Mouse (Mus musculus): Measurements from ENCODE around the gene Esf1. TPM values are rescaled to one million over a fixed set of nuclear protein-coding genes. Genes with fewer than 3 reads are reported as not detected.
"Not testable (repeated sequence)": the region's sequence is repeated elsewhere in the genome, so short reads cannot be mapped to it uniquely, and the experiment has no call there.

Esf1 gene
- total and polyA plus RNA-seq, 3 experiments = 27.3 to 73.2 (median 41.8) TPM

DNA sequence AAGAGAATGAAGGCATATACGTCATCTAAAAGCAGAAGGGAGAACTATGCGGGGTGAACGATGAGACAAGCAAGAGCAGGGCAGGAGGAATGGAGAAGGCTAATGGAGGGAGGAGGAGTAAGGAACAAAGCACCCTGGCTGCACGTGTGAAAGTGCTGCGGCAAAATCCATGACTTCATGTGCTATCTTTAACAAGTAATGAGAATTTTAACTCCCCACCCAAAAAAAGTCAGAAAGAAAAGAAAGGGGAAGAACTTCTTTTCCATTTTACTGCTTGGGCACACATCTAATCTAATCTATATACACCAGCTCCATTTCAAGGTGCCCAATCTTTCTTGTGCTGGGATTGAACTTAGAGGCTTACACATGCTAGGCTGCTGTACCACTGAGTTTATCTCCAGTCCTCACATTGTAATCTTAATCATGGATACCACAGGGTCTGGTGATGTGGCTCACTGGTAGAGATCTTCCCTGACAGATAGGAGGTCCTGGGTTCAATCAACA lies 7.0 kb downstream of the Esf1 start:
- no peak overlapping the region for H3K9ac ChIP-seq (ENCODE audit: insufficient read depth, low read depth)
- no peak overlapping the region for H3K27ac ChIP-seq (ENCODE audit: insufficient read depth, low read depth)
- DNase-seq (ENCODE audit: extremely low read depth) = no peak

DNA sequence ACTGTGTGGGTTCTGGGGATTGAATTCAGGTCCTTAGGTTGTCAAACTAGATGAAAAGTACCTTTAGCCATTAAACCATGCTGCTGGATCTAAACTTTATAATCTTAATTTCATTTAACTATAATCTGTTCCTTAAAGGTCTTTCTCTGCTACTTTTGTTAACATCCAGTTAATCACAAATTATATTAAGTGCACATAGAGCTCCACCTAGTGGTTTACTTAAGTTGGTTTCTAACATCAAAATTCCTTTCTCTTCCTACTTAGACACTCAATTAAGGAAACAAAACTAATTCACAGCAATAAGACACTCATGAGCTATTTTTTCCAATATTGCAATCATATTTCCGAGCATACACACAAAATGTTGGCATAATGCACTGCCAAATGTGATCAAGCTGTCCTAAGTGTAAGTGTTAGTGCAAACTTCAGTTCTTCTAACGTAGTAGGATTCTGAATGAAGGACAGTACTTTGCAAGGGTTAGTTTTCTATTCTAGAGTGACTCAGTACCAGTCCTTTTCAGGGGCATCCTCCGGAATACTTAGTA lies 11.1 kb downstream of the Esf1 start:
- peaks cover 40 to 81% of the 10 kb centered on the region in 2 experiments for H3K36me3 ChIP-seq (replicated peaks in 1 of 2; ENCODE audit: control insufficient read depth in 1 of 2, insufficient read depth in 1 of 2, low read length in 1 of 2)
- in situ Hi-C loops (cut with MboI; ENCODE audit: low pct_ligation_motif_present, low pct_unique_long_range_greater_than_20kb, low sequenced_read_pairs) = no loop called here

More for the DNA sequence above, 7.0 kb downstream of the Esf1 start:
- Histone ChIP-seq H3K4me1 (ENCODE audit: control insufficient read depth in 1 of 2, insufficient read depth in 2 of 2) (peaks cover 5 to 54% of the 10 kb centered on the region in 2 experiments; a peak in 3 of 4 replicates), H3K27me3 (replicated peaks) (no peaks in the 10 kb centered on the region), H3K9me3 (replicated peaks; ENCODE audit: low read length) (no peaks in the 10 kb centered on the region), H3K4me3 (replicated peaks in 1 of 3; ENCODE audit: low read depth in 2 of 3, low read length in 2 of 3, poor library complexity in 1 of 3) (no peak overlapping the region), H3K36me3 (replicated peaks in 1 of 2; ENCODE audit: control insufficient read depth in 1 of 2, insufficient read depth in 1 of 2, low read length in 1 of 2) (peaks cover 38 to 70% of the 10 kb centered on the region in 2 experiments), H3K79me2 (replicated peaks; ENCODE audit: control insufficient read depth, extremely low read depth, insufficient read depth, poor library complexity, severe bottlenecking) (peaks cover 52% of the 10 kb centered on the region), H3K4me2 (ENCODE audit: insufficient read depth, low read depth, poor library complexity, severe bottlenecking) (no peak overlapping the region)
- TF ChIP-seq USF1 (IDR thresholded peaks at IDR 0.05; ENCODE audit: low read depth, low read length) = no peak
- no peak for TF ChIP-seq RAD21 (IDR thresholded peaks at IDR 0.05; ENCODE audit: low read depth, low read length)
- dilution Hi-C loops (cut with MboI; ENCODE audit: extremely low pct_ligation_motif_present, extremely low pct_unique_long_range_greater_than_20kb, low sequenced_read_pairs) (no loop called here), in situ Hi-C loops (cut with MboI; ENCODE audit: low pct_ligation_motif_present, low pct_unique_long_range_greater_than_20kb, low sequenced_read_pairs) (no loop called here)

DNA sequence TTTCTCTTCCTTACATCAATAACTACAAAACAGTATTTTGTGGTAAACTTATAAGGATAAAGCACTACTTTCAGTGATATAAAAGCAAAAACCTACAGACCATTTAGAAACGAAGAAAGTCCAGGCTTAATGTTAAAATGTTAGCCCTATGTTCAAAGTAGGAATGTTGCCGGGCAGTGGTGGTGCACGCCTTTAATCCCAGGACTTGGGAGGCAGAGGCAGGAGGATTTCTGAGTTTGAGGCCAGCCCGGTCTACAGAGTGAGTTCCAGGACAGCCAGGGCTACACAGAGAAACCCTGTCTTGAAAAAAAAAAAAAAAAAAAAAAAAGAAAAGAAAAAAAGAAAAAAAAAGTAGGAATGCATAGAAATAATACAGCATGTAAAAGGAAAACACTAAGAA lies 18.6 kb downstream of the Esf1 start, which contains the start of gene Gm17374:
TSS of gene Gm17374 (plus strand) at position 301 of the 400 bp plus-strand sequence.
- H3K27me3 ChIP-seq (replicated peaks); H3K79me2 ChIP-seq (replicated peaks; ENCODE audit: control insufficient read depth, extremely low read depth, insufficient read depth, poor library complexity, severe bottlenecking); DNase-seq (ENCODE audit: extremely low read depth); H3K4me1 ChIP-seq (ENCODE audit: control insufficient read depth in 1 of 2, insufficient read depth in 2 of 2); dilution Hi-C loops (cut with MboI; ENCODE audit: extremely low pct_ligation_motif_present, extremely low pct_unique_long_range_greater_than_20kb, low sequenced_read_pairs); H3K9me3 ChIP-seq (replicated peaks; ENCODE audit: low read length); H3K9ac ChIP-seq (ENCODE audit: insufficient read depth, low read depth); H3K4me2 ChIP-seq (ENCODE audit: insufficient read depth, low read depth, poor library complexity, severe bottlenecking); in situ Hi-C loops (cut with MboI; ENCODE audit: low pct_ligation_motif_present, low pct_unique_long_range_greater_than_20kb, low sequenced_read_pairs); H3K27ac ChIP-seq (ENCODE audit: insufficient read depth, low read depth); H3K4me3 ChIP-seq (replicated peaks in 1 of 3; ENCODE audit: low read depth in 2 of 3, low read length in 2 of 3, poor library complexity in 1 of 3): not testable (repeated sequence)
- H3K36me3 ChIP-seq (replicated peaks in 1 of 2; ENCODE audit: control insufficient read depth in 1 of 2, insufficient read depth in 1 of 2, low read length in 1 of 2) = peaks cover 36 to 78% of the 10 kb centered on the region in 2 experiments

More for the DNA sequence above, 11.1 kb downstream of the Esf1 start:
- Histone ChIP-seq H3K27me3 (replicated peaks) (no peaks in the 10 kb centered on the region), H3K27ac (ENCODE audit: insufficient read depth, low read depth) (no peak overlapping the region; the same call in 1 of the 2 replicates), H3K9ac (ENCODE audit: insufficient read depth, low read depth) (no peak overlapping the region), H3K79me2 (replicated peaks; ENCODE audit: control insufficient read depth, extremely low read depth, insufficient read depth, poor library complexity, severe bottlenecking) (peaks cover 25% of the 10 kb centered on the region), H3K9me3 (replicated peaks; ENCODE audit: low read length) (no peaks in the 10 kb centered on the region), H3K4me1 (ENCODE audit: control insufficient read depth in 1 of 2, insufficient read depth in 2 of 2) (peaks cover 0 to 20% of the 10 kb centered on the region in 2 experiments; a peak in 1 of 4 replicates), H3K4me3 (replicated peaks in 1 of 3; ENCODE audit: low read depth in 2 of 3, low read length in 2 of 3, poor library complexity in 1 of 3) (no peak overlapping the region), H3K4me2 (ENCODE audit: insufficient read depth, low read depth, poor library complexity, severe bottlenecking) (no peak overlapping the region)
- DNase-seq (ENCODE audit: extremely low read depth) = peak; percentile 24
- dilution Hi-C loops (cut with MboI; ENCODE audit: extremely low pct_ligation_motif_present, extremely low pct_unique_long_range_greater_than_20kb, low sequenced_read_pairs) = no loop called here
- TF ChIP-seq ETS1 (conservative IDR thresholded peaks at IDR 0.05; ENCODE audit: low read depth, low read length) (no peak), MAX (IDR thresholded peaks at IDR 0.05; ENCODE audit: low read length) (no peak), CTCF (conservative IDR thresholded peaks at IDR 0.05 in 1 of 2, IDR thresholded peaks at IDR 0.05 in 1 of 2; ENCODE audit: low read depth in 2 of 2, low read length in 2 of 2) (peak in 1 of 2 experiments; percentile 70; a peak in 2 of 4 replicates), RAD21 (IDR thresholded peaks at IDR 0.05; ENCODE audit: low read depth, low read length) (peak; percentile 66)
